Mouse (Mus musculus): Measurements from ENCODE around the gene Tacc2. TPM values are rescaled to one million over a fixed set of nuclear protein-coding genes. Genes with fewer than 3 reads are reported as not detected.
A peak's percentile ranks its signal among the peaks of the same experiment; 100 is the strongest.

The Tacc2 gene
- total and polyA plus RNA-seq, 2 experiments from 2014 or later = 39.0 to 83.8 TPM

- no peak overlapping the region for H3K9ac ChIP-seq (replicated peaks; ENCODE audit: low read depth, low read length)
- H3K4me2 ChIP-seq (ENCODE audit: low read depth, low read length) = no peak overlapping the region
- H3K9me3 ChIP-seq (replicated peaks; ENCODE audit: control insufficient read depth, low read length) = no peaks in the 10 kb centered on the region
- WGBS = 91% methylated on average over 3 of the region's 3 CpGs
- no peaks in the 10 kb centered on the region for H3K27me3 ChIP-seq (ENCODE audit: control insufficient read depth, insufficient read depth, low read length)
- no peak for TF ChIP-seq EP300 (IDR thresholded peaks at IDR 0.05; ENCODE audit: low read depth)
- TF ChIP-seq CTCF (IDR thresholded peaks at IDR 0.05; ENCODE audit: low read depth) = no peak
- peaks cover 32% of the 10 kb centered on the region for H3K4me1 ChIP-seq (ENCODE audit: control insufficient read depth, insufficient read depth)
- H3K4me3 ChIP-seq (ENCODE audit: low read depth, low read length) = no peak overlapping the region
- no peaks in the 10 kb centered on the region for H3K36me3 ChIP-seq (replicated peaks; ENCODE audit: control insufficient read depth, insufficient read depth, low read length)
- ATAC-seq (ENCODE audit: insufficient read depth, low read depth) (no peak), DNase-seq (ENCODE audit: low spot score) (no peak)
- H3K27ac ChIP-seq (ENCODE audit: low read depth) = no peak overlapping the region; the same call in 1 of the 2 replicates
These were observed 53.7 kb downstream of the Tacc2 start for GRCm38 (mm10) chr7:130630956-130631355.

- H3K4me1 ChIP-seq (ENCODE audit: control insufficient read depth, insufficient read depth) = peaks cover 32% of the 10 kb centered on the region
- H3K4me2 ChIP-seq (ENCODE audit: low read depth, low read length) = peak overlapping the region; percentile 41
- ATAC-seq (ENCODE audit: insufficient read depth, low read depth) = no peak
- TF ChIP-seq CTCF (IDR thresholded peaks at IDR 0.05; ENCODE audit: low read depth) (no peak), EP300 (IDR thresholded peaks at IDR 0.05; ENCODE audit: low read depth) (no peak)
- peak overlapping the region; percentile 47 for H3K27ac ChIP-seq (ENCODE audit: low read depth)
- no peaks in the 10 kb centered on the region for H3K9me3 ChIP-seq (replicated peaks; ENCODE audit: control insufficient read depth, low read length)
- no peak overlapping the region for H3K9ac ChIP-seq (replicated peaks; ENCODE audit: low read depth, low read length)
- peak; percentile 63 for DNase-seq (ENCODE audit: low spot score)
- H3K4me3 ChIP-seq (ENCODE audit: low read depth, low read length) = no peak overlapping the region
- no peaks in the 10 kb centered on the region for H3K36me3 ChIP-seq (replicated peaks; ENCODE audit: control insufficient read depth, insufficient read depth, low read length)
- no peaks in the 10 kb centered on the region for H3K27me3 ChIP-seq (ENCODE audit: control insufficient read depth, insufficient read depth, low read length)
- WGBS = 47% methylated on average over 22 of the region's 22 CpGs
These were observed 54.5 kb downstream of the Tacc2 start for GRCm38 (mm10) chr7:130631553-130632378.

GRCm38 (mm10) chr7:130632379-130632732, 55.1 kb downstream of the Tacc2 start:
- Histone ChIP-seq H3K4me3 (ENCODE audit: low read depth, low read length) (no peak overlapping the region), H3K9ac (replicated peaks; ENCODE audit: low read depth, low read length) (no peak overlapping the region), H3K36me3 (replicated peaks; ENCODE audit: control insufficient read depth, insufficient read depth, low read length) (no peaks in the 10 kb centered on the region), H3K9me3 (replicated peaks; ENCODE audit: control insufficient read depth, low read length) (no peaks in the 10 kb centered on the region), H3K27ac (ENCODE audit: low read depth) (peak overlapping the region; percentile 47), H3K4me1 (ENCODE audit: control insufficient read depth, insufficient read depth) (peaks cover 32% of the 10 kb centered on the region), H3K4me2 (ENCODE audit: low read depth, low read length) (no peak overlapping the region), H3K27me3 (ENCODE audit: control insufficient read depth, insufficient read depth, low read length) (no peaks in the 10 kb centered on the region)
- 89% methylated on average over 5 of the region's 5 CpGs for WGBS
- DNase-seq (ENCODE audit: low spot score) (no peak), ATAC-seq (ENCODE audit: insufficient read depth, low read depth) (no peak)
- TF ChIP-seq EP300 (IDR thresholded peaks at IDR 0.05; ENCODE audit: low read depth) = no peak
- TF ChIP-seq CTCF (IDR thresholded peaks at IDR 0.05; ENCODE audit: low read depth) = no peak

- TF ChIP-seq EP300 (IDR thresholded peaks at IDR 0.05; ENCODE audit: low read depth) (no peak), CTCF (IDR thresholded peaks at IDR 0.05; ENCODE audit: low read depth) (no peak)
- H3K27me3 ChIP-seq (ENCODE audit: control insufficient read depth, insufficient read depth, low read length) = no peaks in the 10 kb centered on the region
- no peaks in the 10 kb centered on the region for H3K36me3 ChIP-seq (replicated peaks; ENCODE audit: control insufficient read depth, insufficient read depth, low read length)
- no peak overlapping the region for H3K4me3 ChIP-seq (ENCODE audit: low read depth, low read length)
- H3K9me3 ChIP-seq (replicated peaks; ENCODE audit: control insufficient read depth, low read length) = no peaks in the 10 kb centered on the region
- DNase-seq (ENCODE audit: low spot score) = no peak
- ATAC-seq (ENCODE audit: insufficient read depth, low read depth) = no peak
- no peak overlapping the region for H3K9ac ChIP-seq (replicated peaks; ENCODE audit: low read depth, low read length)
- peaks cover 18% of the 10 kb centered on the region for H3K4me1 ChIP-seq (ENCODE audit: control insufficient read depth, insufficient read depth)
- H3K4me2 ChIP-seq (ENCODE audit: low read depth, low read length) = no peak overlapping the region
- 94% methylated on average over 4 of the region's 4 CpGs for WGBS
- no peak overlapping the region for H3K27ac ChIP-seq (ENCODE audit: low read depth)
These were observed 57.1 kb downstream of the Tacc2 start for GRCm38 (mm10) chr7:130634259-130634871.

GRCm38 (mm10) chr7:130635212-130635611, 58.0 kb downstream of the Tacc2 start:
- peaks cover 17% of the 10 kb centered on the region for H3K4me1 ChIP-seq (ENCODE audit: control insufficient read depth, insufficient read depth)
- no peaks in the 10 kb centered on the region for H3K9me3 ChIP-seq (replicated peaks; ENCODE audit: control insufficient read depth, low read length)
- no peaks in the 10 kb centered on the region for H3K36me3 ChIP-seq (replicated peaks; ENCODE audit: control insufficient read depth, insufficient read depth, low read length)
- no peak overlapping the region for H3K4me3 ChIP-seq (ENCODE audit: low read depth, low read length)
- H3K27me3 ChIP-seq (ENCODE audit: control insufficient read depth, insufficient read depth, low read length) = no peaks in the 10 kb centered on the region
- no peak overlapping the region for H3K4me2 ChIP-seq (ENCODE audit: low read depth, low read length)
- WGBS = 33% methylated on average over 7 of the region's 7 CpGs
- no peak for TF ChIP-seq EP300 (IDR thresholded peaks at IDR 0.05; ENCODE audit: low read depth)
- no peak for TF ChIP-seq CTCF (IDR thresholded peaks at IDR 0.05; ENCODE audit: low read depth)
- ATAC-seq (ENCODE audit: insufficient read depth, low read depth) (peak; percentile 64; the same call in 1 of the 2 replicates), DNase-seq (ENCODE audit: low spot score) (peak; percentile 61)
- no peak overlapping the region for H3K9ac ChIP-seq (replicated peaks; ENCODE audit: low read depth, low read length)
- H3K27ac ChIP-seq (ENCODE audit: low read depth) = 0 out of 2 replicates have a peak overlapping the region, but pooled peaks have one; percentile 18
